In genomic region chr12:30708635-30709181, GRCm38 (mm10) we compare ENCODE assay signal across 28 mouse cellular contexts.
DNase-seq lines count a peak whose midpoint lies in the region; ATAC-seq and TF ChIP-seq lines count a peak whose summit lies in the region.
"Had no signal": no experiment of that assay in that cellular context is flagged by ENCODE, and none has a peak within 500 bp of the region (broad histone marks: within the 10 kb centered on the region; RNA-seq: fewer than 3 reads in every experiment).

No protein-coding gene starts in this region.

- intact Hi-C loops in gastrocnemius, adult 2 months (cut with DNase I), result no loop called here

- no peaks in the 10 kb centered on the region for H3K36me3 ChIP-seq in kidney, postnatal 0 days (ENCODE audit: insufficient read depth, low read length)
- H3K36me3 ChIP-seq: heart, embryonic 10.5 days; heart, embryonic 15.5 days; hindbrain, embryonic 12.5 days; limb, embryonic 13.5 days; liver, embryonic 12.5 days; midbrain, embryonic 12.5 days; neural tube, embryonic 12.5 days had no signal

- 58% methylated on average over 2 of the region's 2 CpGs for WGBS in kidney, postnatal 0 days

- 0 out of 2 replicates have a peak, but pooled peaks have one; percentile 1 for TF ChIP-seq CTCF in gastrocnemius, adult 2 months (IDR thresholded peaks at IDR 0.05)
- peak; percentile 22; the same call in 1 of the 2 replicates for TF ChIP-seq CTCF in kidney, postnatal 0 days (IDR thresholded peaks at IDR 0.05; ENCODE audit: low read depth)
- 0 out of 2 replicates have a peak, but pooled peaks have one; percentile 12 for TF ChIP-seq CTCF in cortical plate, adult 2 months (IDR thresholded peaks at IDR 0.05; ENCODE audit: extremely low read depth, insufficient read depth, low read length)

- DNase-seq in gastrocnemius, adult 2 months, result no peak
- DNase-seq in gastrocnemius, adult 8-10 months (ENCODE audit: low spot score in 2 of 2), result no peak
- no peak for DNase-seq in kidney, postnatal 0 days (ENCODE audit: low spot score)
- DNase-seq in kidney, adult 11 months, result no peak
- peak; percentile 9 for DNase-seq in A20 (ENCODE audit: low read depth, low spot score)
- DNase-seq: adrenal gland, postnatal 10 days; cerebellum, adult 11-12 months; cerebellum, adult 9-11 months; gastrocnemius, postnatal 14 days; heart, postnatal 36 days; kidney, adult 2 months; kidney, postnatal 14 days; liver, postnatal 0 days; lung, postnatal 36 days; thymus, postnatal 14 days had no signal

- no peak overlapping the region for H3K9ac ChIP-seq in kidney, postnatal 0 days (ENCODE audit: low read depth, low read length)
- H3K9ac ChIP-seq: heart, embryonic 15.5 days; hindbrain, embryonic 12.5 days; limb, embryonic 13.5 days; liver, embryonic 12.5 days; liver, postnatal 0 days; midbrain, embryonic 12.5 days; neural tube, embryonic 12.5 days had no signal

- H3K9me3 ChIP-seq in kidney, postnatal 0 days (replicated peaks; ENCODE audit: low read length), result no peaks in the 10 kb centered on the region
- H3K9me3 ChIP-seq: heart, embryonic 10.5 days; heart, embryonic 15.5 days; hindbrain, embryonic 12.5 days; limb, embryonic 13.5 days; liver, embryonic 12.5 days; midbrain, embryonic 12.5 days; neural tube, embryonic 12.5 days had no signal

- no peak overlapping the region for H3K4me3 ChIP-seq in gastrocnemius, adult 2 months
- H3K4me3 ChIP-seq in kidney, postnatal 0 days (replicated peaks; ENCODE audit: low read depth, low read length), result no peak overlapping the region
- H3K4me3 ChIP-seq in cortical plate, adult 2 months (ENCODE audit: insufficient read depth, low read length), result no peak overlapping the region
- H3K4me3 ChIP-seq: heart, embryonic 10.5 days; heart, embryonic 15.5 days; hindbrain, embryonic 12.5 days; left cerebral cortex, adult 2 months; limb, embryonic 13.5 days; liver, embryonic 12.5 days; midbrain, embryonic 12.5 days; myocyte; neural tube, embryonic 12.5 days had no signal

- no peak overlapping the region for H3K27ac ChIP-seq in gastrocnemius, adult 2 months
- H3K27ac ChIP-seq in kidney, postnatal 0 days, result no peak overlapping the region
- no peak overlapping the region for H3K27ac ChIP-seq in cortical plate, adult 2 months (ENCODE audit: insufficient read depth, low read length)
- H3K27ac ChIP-seq: heart, embryonic 10.5 days; heart, embryonic 15.5 days; hindbrain, embryonic 12.5 days; left cerebral cortex, adult 2 months; limb, embryonic 13.5 days; liver, embryonic 12.5 days; midbrain, embryonic 12.5 days; neural tube, embryonic 12.5 days had no signal

- no peak overlapping the region for H3K4me2 ChIP-seq in kidney, postnatal 0 days (ENCODE audit: low read length)
- H3K4me2 ChIP-seq: heart, embryonic 15.5 days; hindbrain, embryonic 12.5 days; limb, embryonic 13.5 days; liver, embryonic 12.5 days; midbrain, embryonic 12.5 days; neural tube, embryonic 12.5 days had no signal

- H3K4me1 ChIP-seq in kidney, postnatal 0 days (replicated peaks; ENCODE audit: insufficient read depth, low read length), result no peaks in the 10 kb centered on the region
- H3K4me1 ChIP-seq in cortical plate, adult 2 months (ENCODE audit: control insufficient read depth, insufficient read depth, low read length), result no peaks in the 10 kb centered on the region; the same call in 1 of the 2 replicates
- H3K4me1 ChIP-seq: heart, embryonic 10.5 days; heart, embryonic 15.5 days; hindbrain, embryonic 12.5 days; liver, embryonic 12.5 days; midbrain, embryonic 12.5 days; neural tube, embryonic 12.5 days had no signal

- TF ChIP-seq POLR2A in cortical plate, adult 2 months (IDR thresholded peaks at IDR 0.05; ENCODE audit: extremely low read depth, insufficient read depth, low read length), result no peak

- no peak for ATAC-seq in kidney, postnatal 0 days (replicated peaks; ENCODE audit: low FRiP score, low read depth)
- ATAC-seq in megakaryocyte-erythroid progenitor cell, adult 5-6 weeks (replicated peaks; ENCODE audit: low FRiP score, low TSS enrichment, poor library complexity, severe bottlenecking), result no peak
- ATAC-seq: forebrain, embryonic 14.5 days; liver, embryonic 12.5 days; liver, postnatal 0 days; Patski had no signal

- no peaks in the 10 kb centered on the region for H3K27me3 ChIP-seq in kidney, postnatal 0 days (ENCODE audit: insufficient read depth, low read length)
- H3K27me3 ChIP-seq: heart, embryonic 15.5 days; hindbrain, embryonic 12.5 days; limb, embryonic 13.5 days; liver, embryonic 12.5 days; midbrain, embryonic 12.5 days; neural tube, embryonic 12.5 days had no signal
